Mouse (Mus musculus) forebrain, postnatal 0 days (tissue): ENCODE results near the gene Akr1a1. TPM values are rescaled to one million over a fixed set of nuclear protein-coding genes. Genes with fewer than 3 reads are reported as not detected.
"Not testable (repeated sequence)": the region's sequence is repeated elsewhere in the genome, so short reads cannot be mapped to it uniquely, and the experiment has no call there.

Experiments
- ATAC-seq: fragments of 200-750 bp; cut with Nextera tagmentation; 2 replicates; pipeline ENCODE4 v1.8.0; 2017; ENCODE audit warnings: mild to moderate bottlenecking, moderate library complexity
- DNase-seq: peaks from one replicate; pipeline ENCODE4 v3.0.0-alpha.2; 2015
- H3K27ac ChIP-seq: fragments of 300-500 bp; sonication (generic); 2 replicates; pipeline ENCODE4 v1.5.1; 2014; ENCODE audit warnings: low read depth, mild to moderate bottlenecking, antibody characterized with exemption, low read length, moderate library complexity, mixed read lengths
- H3K27me3 ChIP-seq: fragments of 300-500 bp; sonication (generic); 2 replicates; pipeline ENCODE4 v1.6.1; 2014; ENCODE audit warnings: mild to moderate bottlenecking, low read length, mixed read lengths; ENCODE audit not compliant: insufficient read depth
- H3K36me3 ChIP-seq: fragments of 300-500 bp; sonication (generic); 2 replicates; pipeline ENCODE4 v1.6.1; 2014; ENCODE audit warnings: mild to moderate bottlenecking, moderate library complexity; ENCODE audit not compliant: insufficient read depth
- H3K4me1 ChIP-seq: fragments of 300-500 bp; sonication (generic); 2 replicates; pipeline ENCODE4 v1.6.1; 2014; ENCODE audit warnings: antibody characterized with exemption; ENCODE audit not compliant: insufficient read depth
- H3K4me2 ChIP-seq: fragments of 300-500 bp; sonication (generic); 2 replicates; pipeline ENCODE4 v1.6.1; 2014; ENCODE audit warnings: low read depth, mild to moderate bottlenecking, moderate library complexity
- H3K4me3 ChIP-seq: fragments of 300-500 bp; sonication (generic); 2 replicates; pipeline ENCODE4 v1.5.1; 2014; ENCODE audit warnings: low read depth, low read length, mixed read lengths
- H3K9ac ChIP-seq: fragments of 300-500 bp; sonication (generic); 2 replicates; pipeline ENCODE4 v1.6.1; 2014; ENCODE audit warnings: mild to moderate bottlenecking
- H3K9me3 ChIP-seq: fragments of 300-500 bp; sonication (generic); 2 replicates; pipeline ENCODE4 v1.6.1; 2016; ENCODE audit warnings: low read length
- CTCF ChIP-seq: sonication (generic); IDR thresholded peaks from 2 replicates; pipeline ENCODE4 v1.5.1; 2016; ENCODE audit warnings: antibody characterized with exemption, control low read depth, low read depth
- WGBS: fragments of 180-500 bp; shearing (Covaris S2); extraction: QIAGEN DNeasy Blood & Tissue Kit; methylation state at CpG from one replicate; pipeline ENCODE4 v1.1.7; 2014; 5-methylcytosine and 5-hydroxymethylcytosine counted together
- polyA plus RNA-seq: library from polyadenylated mRNA; unstranded; fragments of >200 nt; fragmentation: Nextera tagmentation; extraction: Ambion mirVana; gene quantifications from 2 replicates; pipeline ENCODE4 v1.2.1, GENCODE M21; 2015
- total RNA-seq: library from RNA; depleted of rRNA; stranded (reverse); fragments of >200 nt; gene quantifications from 2 replicates; pipeline ENCODE4 v1.2.3, GENCODE M21; 2014

Gene Akr1a1
- total and polyA plus RNA-seq, 2 experiments from 2014 or later, result 596 to 908 TPM

DNA sequence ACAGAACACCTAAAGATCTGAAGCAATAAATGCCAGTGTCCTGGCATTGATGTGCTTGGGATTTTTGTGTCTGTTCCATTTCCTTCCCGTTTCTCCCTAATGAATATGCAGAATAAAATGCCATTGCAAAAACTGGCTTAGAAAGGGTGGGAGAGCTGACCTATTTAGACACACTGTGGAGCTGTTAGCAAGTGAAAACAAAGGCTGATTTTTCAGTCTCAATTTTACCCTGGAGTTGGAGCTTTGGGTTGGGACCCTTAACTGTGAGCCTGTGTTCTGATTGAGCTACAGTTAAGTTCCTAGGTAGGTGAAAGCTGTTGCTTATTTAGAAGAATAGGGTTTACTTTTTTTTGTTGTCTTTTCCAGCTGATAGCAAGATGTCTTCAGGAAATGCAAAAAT is 35.6 kb upstream of the Akr1a1 start:
- DNase-seq (no peak), ATAC-seq (no peak)
- Histone ChIP-seq H3K4me2 (peak overlapping the region; percentile 64), H3K4me1 (peaks cover 6% of the 10 kb centered on the region; the same call in 1 of the 2 replicates), H3K4me3 (peak overlapping the region; percentile 57; the same call in 1 of the 2 replicates), H3K27me3 (no peaks in the 10 kb centered on the region), H3K9me3 (no peaks in the 10 kb centered on the region), H3K9ac (no peak overlapping the region), H3K27ac (no peak overlapping the region), H3K36me3 (peaks cover 14% of the 10 kb centered on the region; the same call in 1 of the 2 replicates)
- 2% methylated on average over 1 of the region's 1 CpGs for WGBS
- TF ChIP-seq CTCF, result no peak

DNA sequence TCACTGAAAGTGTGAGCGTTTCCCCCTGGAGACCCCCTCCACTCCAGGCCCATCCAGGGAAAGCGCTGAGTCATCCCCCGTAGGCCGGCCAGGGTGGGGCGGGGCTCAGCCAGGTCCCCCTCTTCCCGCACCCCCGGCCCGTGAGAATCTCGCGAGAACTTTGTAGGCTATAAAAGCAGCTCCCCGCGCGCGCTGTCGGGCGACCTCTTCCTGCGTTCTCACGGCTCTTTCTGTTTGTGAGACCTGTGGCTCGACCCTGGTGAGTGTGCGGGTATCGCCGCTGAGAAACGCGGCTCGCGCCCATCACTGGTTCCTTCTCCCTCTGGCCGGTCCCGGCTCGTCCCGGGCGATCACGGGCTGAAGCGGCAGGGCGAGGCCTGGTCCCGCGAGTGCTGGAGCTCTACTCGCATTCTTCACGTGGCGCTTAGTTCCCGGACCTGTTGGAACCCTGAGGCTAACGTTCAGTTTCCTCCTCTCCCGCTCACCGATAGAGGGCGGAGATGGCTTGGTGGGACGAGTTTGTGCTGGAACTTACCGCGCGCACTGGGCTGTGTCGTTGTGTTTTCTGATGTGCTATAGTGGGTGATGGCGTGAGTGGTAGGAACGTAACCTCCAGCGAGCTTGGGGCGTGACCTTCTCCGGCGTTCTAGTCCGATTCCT is 34.1 kb upstream of the Akr1a1 start, which contains the start of gene Prdx1:
Gene Prdx1 (plus strand): TSS at position 143 of the 660 bp plus-strand sequence.
- ATAC-seq (peak; percentile 98), DNase-seq (peak; percentile 95)
- peak; percentile 93 for TF ChIP-seq CTCF
- H3K36me3 ChIP-seq, result peaks cover 8% of the 10 kb centered on the region; the same call in 1 of the 2 replicates
- H3K9ac ChIP-seq, result peak within 1 kb of the TSS; percentile 71
- peaks cover 6% of the 10 kb centered on the region; the same call in 1 of the 2 replicates for H3K4me1 ChIP-seq
- 1% methylated on average over 56 of the region's 56 CpGs for WGBS
- H3K4me3 ChIP-seq, result peak within 1 kb of the TSS; percentile 57
- peak within 1 kb of the TSS; percentile 64 for H3K4me2 ChIP-seq
- no peaks in the 10 kb centered on the region for H3K27me3 ChIP-seq
- peak within 1 kb of the TSS; percentile 87 for H3K27ac ChIP-seq
- H3K9me3 ChIP-seq, result no peaks in the 10 kb centered on the region

GRCm38 (mm10) chr4:116684665-116685064 is 33.2 kb upstream of the Akr1a1 start:
- no peaks in the 10 kb centered on the region for H3K27me3 ChIP-seq
- DNase-seq (no peak), ATAC-seq (no peak)
- peak overlapping the region; percentile 71 for H3K9ac ChIP-seq
- H3K4me1 ChIP-seq, result peaks cover 6% of the 10 kb centered on the region; the same call in 1 of the 2 replicates
- no peaks in the 10 kb centered on the region for H3K9me3 ChIP-seq
- peak overlapping the region; percentile 64 for H3K4me2 ChIP-seq
- H3K4me3 ChIP-seq, result peak overlapping the region; percentile 57; the same call in 1 of the 2 replicates
- H3K27ac ChIP-seq, result peak overlapping the region; percentile 87
- 69% methylated on average over 2 of the region's 2 CpGs for WGBS
- TF ChIP-seq CTCF, result no peak
- peaks cover 7% of the 10 kb centered on the region; the same call in 1 of the 2 replicates for H3K36me3 ChIP-seq

DNA sequence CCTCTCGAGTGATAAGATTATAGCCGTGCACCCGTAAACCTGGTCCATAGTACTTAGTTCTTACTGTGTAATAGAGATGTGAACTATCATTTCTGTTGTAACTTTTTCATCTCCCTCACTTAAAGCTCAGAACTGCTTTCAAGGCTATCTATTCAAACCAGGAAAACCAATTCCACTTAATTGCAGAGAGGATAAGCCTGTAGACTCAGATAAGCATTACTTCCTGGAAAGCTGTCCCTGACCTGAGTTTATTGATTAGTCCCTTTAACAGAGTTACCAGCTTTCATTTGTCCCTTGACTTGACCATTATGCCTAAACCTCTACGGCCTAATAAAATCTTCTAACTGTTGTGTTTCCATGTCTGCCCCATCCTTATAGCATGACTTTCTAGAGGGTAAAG is 32.5 kb upstream of the Akr1a1 start:
- 95% methylated on average over 4 of the region's 4 CpGs for WGBS
- no peak for TF ChIP-seq CTCF

DNA sequence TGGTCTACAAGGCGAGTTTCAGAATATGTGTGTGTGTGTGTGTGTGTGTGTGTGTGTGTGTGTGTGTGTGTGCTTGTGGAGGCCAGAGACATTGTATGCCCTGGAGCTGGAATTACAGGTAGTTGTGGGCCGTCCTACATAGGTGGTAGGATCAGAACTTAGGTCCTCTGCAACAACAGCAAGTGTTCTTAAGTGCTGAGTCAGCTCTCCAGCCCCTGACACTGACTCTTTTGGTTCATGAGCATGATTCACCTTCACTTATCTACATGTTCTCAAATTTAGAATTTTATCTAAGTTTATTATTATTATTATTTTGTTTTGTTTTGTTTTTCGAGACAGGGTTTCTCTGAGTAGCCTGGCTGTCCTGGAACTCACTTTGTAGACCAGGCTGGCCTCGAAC is 29.0 kb upstream of the Akr1a1 start:
- not testable (repeated sequence) for H3K4me1 ChIP-seq, H3K27ac ChIP-seq, ATAC-seq, DNase-seq, H3K27me3 ChIP-seq, H3K9me3 ChIP-seq, H3K9ac ChIP-seq, H3K36me3 ChIP-seq, H3K4me3 ChIP-seq, H3K4me2 ChIP-seq
- WGBS, result 92% methylated on average over 4 of the region's 4 CpGs

More for the DNA sequence above, 32.5 kb upstream of the Akr1a1 start:
- Histone ChIP-seq H3K27me3 (no peaks in the 10 kb centered on the region), H3K36me3 (peaks cover under 1% of the 10 kb centered on the region; the same call in 1 of the 2 replicates), H3K4me2 (no peak overlapping the region), H3K4me1 (peaks cover 6% of the 10 kb centered on the region; the same call in 1 of the 2 replicates), H3K27ac (no peak overlapping the region), H3K4me3 (no peak overlapping the region), H3K9ac (no peak overlapping the region), H3K9me3 (no peaks in the 10 kb centered on the region)
- ATAC-seq (no peak), DNase-seq (no peak)

- ATAC-seq, result no peak
- H3K9me3 ChIP-seq, result no peaks in the 10 kb centered on the region
- no peaks in the 10 kb centered on the region for H3K36me3 ChIP-seq
- TF ChIP-seq CTCF, result no peak
- no peaks in the 10 kb centered on the region for H3K27me3 ChIP-seq
- WGBS, result 69% methylated on average over 5 of the region's 5 CpGs
- H3K9ac ChIP-seq, result no peak overlapping the region
- no peak for DNase-seq
- H3K4me1 ChIP-seq, result no peaks in the 10 kb centered on the region
- H3K4me2 ChIP-seq, result no peak overlapping the region
- no peak overlapping the region for H3K27ac ChIP-seq
- no peak overlapping the region for H3K4me3 ChIP-seq
Observed at GRCm38 (mm10) chr4:116679141-116679540, 27.7 kb upstream of the Akr1a1 start.

DNA sequence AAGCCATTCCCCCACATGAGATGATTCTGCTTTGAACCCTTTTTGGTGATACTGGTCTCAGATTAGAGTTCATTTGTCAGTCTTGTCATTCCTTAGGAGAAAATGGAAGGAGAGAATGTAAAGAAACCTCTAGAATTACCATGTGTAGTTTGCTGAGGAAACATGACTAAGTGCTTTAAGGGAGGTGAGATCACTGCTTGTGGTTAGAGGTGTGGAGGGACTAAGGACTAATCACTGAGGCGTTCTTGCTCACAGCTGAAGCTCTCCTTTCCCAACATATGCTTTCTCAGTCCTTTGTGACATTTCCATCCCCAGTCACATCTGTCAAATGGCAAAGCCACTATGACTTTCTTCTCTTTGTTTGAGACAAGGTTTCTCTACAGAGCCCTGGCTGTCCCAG is 26.3 kb upstream of the Akr1a1 start:
- no peaks in the 10 kb centered on the region for H3K27me3 ChIP-seq
- H3K4me3 ChIP-seq, result no peak overlapping the region
- H3K36me3 ChIP-seq, result no peaks in the 10 kb centered on the region
- H3K4me2 ChIP-seq, result no peak overlapping the region
- H3K9ac ChIP-seq, result no peak overlapping the region
- DNase-seq, result no peak
- H3K9me3 ChIP-seq, result no peaks in the 10 kb centered on the region
- no peak for ATAC-seq
- no peak overlapping the region for H3K27ac ChIP-seq
- H3K4me1 ChIP-seq, result no peaks in the 10 kb centered on the region
- WGBS, result 73% methylated on average over 1 of the region's 1 CpGs
- TF ChIP-seq CTCF, result no peak
